Mouse (Mus musculus): ENCODE data around the gene Arhgef1.

- TF ChIP-seq GATA1 (IDR thresholded peaks at IDR 0.05; ENCODE audit: borderline replicate concordance, low read length), result no peak
- TF ChIP-seq FLI1 (IDR thresholded peaks at IDR 0.05; ENCODE audit: low read length), result no peak
These were observed 13.1 kb upstream of the Arhgef1 start for GRCm38 (mm10) chr7:24889431-24890220.
